Mouse (Mus musculus) midbrain, embryonic 16.5 days (tissue): Measurements from ENCODE around the gene Map10. TPM values are rescaled to one million over a fixed set of nuclear protein-coding genes. Genes with fewer than 3 reads are reported as not detected.
A peak's percentile ranks its signal among the peaks of the same experiment; 100 is the strongest.

Experiments
- ATAC-seq: fragments of 200-750 bp; cut with Nextera tagmentation; 2 replicates; pipeline ENCODE4 v1.8.0; 2017; ENCODE audit warnings: moderate TSS enrichment
- H3K27ac ChIP-seq: fragments of 300-500 bp; sonication (generic); 2 replicates; pipeline ENCODE4 v1.5.1; 2014; ENCODE audit warnings: mild to moderate bottlenecking, low read length, mixed read lengths
- H3K27me3 ChIP-seq: fragments of 300-500 bp; sonication (generic); 2 replicates; pipeline ENCODE4 v1.6.1; 2014; ENCODE audit warnings: low read depth, low read length, mixed read lengths; ENCODE audit not compliant: control insufficient read depth, insufficient read depth
- H3K36me3 ChIP-seq: fragments of 300-500 bp; sonication (generic); 2 replicates; pipeline ENCODE4 v1.6.1; 2014; ENCODE audit warnings: mild to moderate bottlenecking, low read length, moderate library complexity, mixed read lengths; ENCODE audit not compliant: control insufficient read depth, insufficient read depth
- H3K4me1 ChIP-seq: fragments of 300-500 bp; sonication (generic); 2 replicates; pipeline ENCODE4 v1.6.1; 2014; ENCODE audit warnings: mild to moderate bottlenecking, low read length, mixed read lengths; ENCODE audit not compliant: control insufficient read depth, insufficient read depth
- H3K4me2 ChIP-seq: fragments of 300-500 bp; sonication (generic); 2 replicates; pipeline ENCODE4 v1.6.1; 2014; ENCODE audit warnings: mild to moderate bottlenecking, low read length, mixed read lengths
- H3K4me3 ChIP-seq: fragments of 300-500 bp; sonication (generic); 2 replicates; pipeline ENCODE4 v1.5.1; 2014; ENCODE audit warnings: low read depth, mild to moderate bottlenecking, low read length, moderate library complexity, mixed read lengths
- H3K9ac ChIP-seq: fragments of 300-500 bp; sonication (generic); 2 replicates; pipeline ENCODE4 v1.6.1; 2014; ENCODE audit warnings: low read depth, low read length, mixed read lengths
- H3K9me3 ChIP-seq: fragments of 300-500 bp; sonication (generic); replicated peaks from 2 replicates; pipeline ENCODE4 v1.6.1; 2014; ENCODE audit warnings: mild to moderate bottlenecking, low read length, mixed read lengths; ENCODE audit not compliant: control insufficient read depth, poor library complexity, severe bottlenecking
- WGBS: fragments of 180-500 bp; shearing (Covaris S2); extraction: QIAGEN DNeasy Blood & Tissue Kit; methylation state at CpG from one replicate; pipeline ENCODE4 v1.1.7; 2014; 5-methylcytosine and 5-hydroxymethylcytosine counted together
- polyA plus RNA-seq: library from polyadenylated mRNA; unstranded; fragments of >200 nt; fragmentation: Nextera tagmentation; extraction: Ambion mirVana; gene quantifications from 2 replicates; pipeline ENCODE4 v1.2.1, GENCODE M21; 2015

Map10 gene
- polyA plus RNA-seq, 1 experiment from 2014 or later, result 6.5 TPM

DNA sequence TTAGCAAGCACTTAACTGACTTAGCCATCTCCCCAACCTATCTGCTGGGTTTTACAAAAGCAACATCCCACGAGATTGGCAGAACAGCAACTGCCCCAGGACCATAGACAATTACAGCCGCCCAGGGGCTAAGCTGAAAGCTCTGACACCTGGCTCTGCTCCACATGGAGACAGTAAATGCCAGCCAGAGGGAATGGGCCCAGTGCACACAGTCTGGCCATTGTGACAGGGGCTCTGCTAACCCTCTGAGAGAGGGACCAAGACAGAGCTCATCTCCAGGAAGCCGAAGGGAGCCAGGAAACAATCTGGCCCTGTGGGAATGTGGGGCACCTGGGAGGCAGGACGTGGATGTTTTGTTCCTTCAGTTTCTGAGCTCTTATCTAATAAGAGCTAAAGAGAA, 46.6 kb downstream of the Map10 start:
- Histone ChIP-seq H3K4me1 (peaks cover 5% of the 10 kb centered on the region; the same call in 1 of the 2 replicates), H3K9me3 (no peaks in the 10 kb centered on the region), H3K27ac (0 out of 2 replicates have a peak overlapping the region, but pooled peaks have one; percentile 17), H3K9ac (no peak overlapping the region), H3K4me2 (no peak overlapping the region), H3K36me3 (no peaks in the 10 kb centered on the region), H3K27me3 (no peaks in the 10 kb centered on the region), H3K4me3 (no peak overlapping the region)
- ATAC-seq, result peak; percentile 39; the same call in 1 of the 2 replicates
- WGBS, result 21% methylated on average over 4 of the region's 4 CpGs

DNA sequence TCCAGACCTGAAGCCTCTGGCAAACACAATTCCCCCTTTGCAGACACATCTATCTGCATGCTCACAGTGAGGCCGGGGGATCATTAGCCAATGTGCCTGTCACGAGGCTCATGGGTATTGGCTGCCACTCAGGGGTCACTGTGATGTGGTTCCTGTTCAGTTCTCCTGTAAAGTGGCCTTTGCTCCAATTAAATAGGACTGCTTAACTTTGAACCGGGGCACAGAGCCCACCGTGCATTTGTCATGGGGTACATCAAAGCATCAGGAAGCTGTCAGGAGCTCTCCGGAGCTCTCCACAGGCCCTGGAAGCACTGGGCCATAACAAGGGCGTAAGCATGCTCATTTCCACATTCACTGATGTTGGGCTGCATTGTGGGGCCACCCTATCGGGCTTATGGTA, 47.0 kb downstream of the Map10 start:
- H3K9ac ChIP-seq, result no peak overlapping the region

GRCm38 (mm10) chr8:125718914-125719313, 49.3 kb downstream of the Map10 start:
- Histone ChIP-seq H3K4me1 (peaks cover 5% of the 10 kb centered on the region; the same call in 1 of the 2 replicates), H3K9ac (no peak overlapping the region), H3K4me3 (no peak overlapping the region), H3K9me3 (no peaks in the 10 kb centered on the region), H3K27ac (no peak overlapping the region), H3K27me3 (no peaks in the 10 kb centered on the region), H3K4me2 (no peak overlapping the region), H3K36me3 (no peaks in the 10 kb centered on the region)
- WGBS, result 56% methylated on average over 4 of the region's 4 CpGs
- no peak for ATAC-seq

More for the DNA sequence above, 47.0 kb downstream of the Map10 start:
- H3K4me3 ChIP-seq, result no peak overlapping the region
- peaks cover 5% of the 10 kb centered on the region; the same call in 1 of the 2 replicates for H3K4me1 ChIP-seq
- no peaks in the 10 kb centered on the region for H3K27me3 ChIP-seq
- 0 out of 2 replicates have a peak overlapping the region, but pooled peaks have one; percentile 17 for H3K27ac ChIP-seq
- 12% methylated on average over 7 of the region's 7 CpGs for WGBS
- H3K9me3 ChIP-seq, result no peaks in the 10 kb centered on the region
- 0 out of 2 replicates have a peak, but pooled peaks have one; percentile 14 for ATAC-seq
- no peaks in the 10 kb centered on the region for H3K36me3 ChIP-seq
- no peak overlapping the region for H3K4me2 ChIP-seq

DNA sequence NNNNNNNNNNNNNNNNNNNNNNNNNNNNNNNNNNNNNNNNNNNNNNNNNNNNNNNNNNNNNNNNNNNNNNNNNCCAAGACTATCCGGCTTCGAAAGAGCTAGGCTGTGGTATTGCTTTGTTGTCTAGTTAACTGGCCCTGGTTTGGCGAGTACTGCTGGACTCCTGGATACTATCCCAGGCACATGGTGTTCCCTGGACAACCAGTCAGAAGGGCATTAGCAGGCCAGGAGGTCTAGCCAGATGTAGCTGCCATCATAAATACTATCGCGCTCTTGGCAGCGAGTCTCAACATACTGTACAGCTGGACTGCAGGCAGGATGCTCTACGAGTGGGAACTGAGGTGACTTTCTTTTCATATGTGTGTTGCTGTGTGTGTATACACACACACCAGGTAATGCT, 53.1 kb downstream of the Map10 start:
- WGBS, result 93% methylated on average over 7 of the region's 7 CpGs
- Histone ChIP-seq H3K4me1 (no peaks in the 10 kb centered on the region), H3K27me3 (no peaks in the 10 kb centered on the region), H3K9ac (no peak overlapping the region), H3K4me3 (no peak overlapping the region), H3K27ac (no peak overlapping the region), H3K36me3 (no peaks in the 10 kb centered on the region), H3K9me3 (no peaks in the 10 kb centered on the region), H3K4me2 (no peak overlapping the region)
- ATAC-seq, result no peak

Other genes starting within 250 kb of the Map10 start
- gene Sipa1l2, start 100.0 kb upstream of the Map10 start, polyA plus RNA-seq, result 21.7 and 26.2 TPM in 2 replicates
- gene Ntpcr, start 60.1 kb downstream of the Map10 start, polyA plus RNA-seq, result 32.2 and 32.8 TPM in 2 replicates
- gene Pcnx2, start 228.5 kb downstream of the Map10 start, polyA plus RNA-seq, result 6.3 and 6.4 TPM in 2 replicates
- gene Map3k21, start 240.6 kb downstream of the Map10 start, polyA plus RNA-seq, result 0.68 and 0.99 TPM in 2 replicates